Mouse (Mus musculus): ENCODE measurements around the gene Atp4b. TPM values are rescaled to one million over a fixed set of nuclear protein-coding genes. Genes with fewer than 3 reads are reported as not detected.

Atp4b gene
- total and polyA plus RNA-seq, 2 experiments from 2014 or later, result 0.14 TPM; not detected in 1

DNA sequence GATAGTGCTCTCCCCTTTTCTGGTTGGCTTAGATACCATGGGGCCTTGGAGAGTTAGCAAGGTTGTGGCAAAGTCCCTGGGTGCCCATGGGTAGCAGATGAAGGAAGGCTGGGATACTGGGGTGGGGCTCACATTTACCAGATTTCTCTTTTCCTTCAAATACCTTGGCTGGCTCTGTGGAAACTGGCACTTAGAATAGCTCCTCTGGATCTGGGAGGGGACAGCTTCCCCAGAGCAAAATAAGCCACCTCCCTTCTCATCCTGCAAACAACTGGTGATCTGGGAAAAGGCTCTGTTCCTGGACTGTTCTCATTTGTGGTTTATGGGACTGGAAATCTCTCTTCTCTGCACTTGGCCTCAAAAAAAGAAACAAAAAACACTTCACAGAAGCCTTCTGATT is 34.2 kb upstream of the Atp4b start:
- ATAC-seq (ENCODE audit: insufficient read depth, low read depth) (no peak), DNase-seq (ENCODE audit: low spot score) (no peak)
- no peak for TF ChIP-seq CTCF (IDR thresholded peaks at IDR 0.05; ENCODE audit: low read depth)
- TF ChIP-seq EP300 (IDR thresholded peaks at IDR 0.05; ENCODE audit: low read depth), result no peak
- no peak overlapping the region for H3K4me2 ChIP-seq (ENCODE audit: low read depth, low read length)
- H3K9ac ChIP-seq (replicated peaks; ENCODE audit: low read depth, low read length), result no peak overlapping the region
- H3K4me3 ChIP-seq (ENCODE audit: low read depth, low read length), result no peak overlapping the region
- peaks cover 10% of the 10 kb centered on the region for H3K27me3 ChIP-seq (ENCODE audit: control insufficient read depth, insufficient read depth, low read length)
- H3K4me1 ChIP-seq (ENCODE audit: control insufficient read depth, insufficient read depth), result no peaks in the 10 kb centered on the region
- H3K27ac ChIP-seq (ENCODE audit: low read depth), result no peak overlapping the region
- no peaks in the 10 kb centered on the region for H3K36me3 ChIP-seq (replicated peaks; ENCODE audit: control insufficient read depth, insufficient read depth, low read length)
- H3K9me3 ChIP-seq (replicated peaks; ENCODE audit: control insufficient read depth, low read length), result no peaks in the 10 kb centered on the region

DNA sequence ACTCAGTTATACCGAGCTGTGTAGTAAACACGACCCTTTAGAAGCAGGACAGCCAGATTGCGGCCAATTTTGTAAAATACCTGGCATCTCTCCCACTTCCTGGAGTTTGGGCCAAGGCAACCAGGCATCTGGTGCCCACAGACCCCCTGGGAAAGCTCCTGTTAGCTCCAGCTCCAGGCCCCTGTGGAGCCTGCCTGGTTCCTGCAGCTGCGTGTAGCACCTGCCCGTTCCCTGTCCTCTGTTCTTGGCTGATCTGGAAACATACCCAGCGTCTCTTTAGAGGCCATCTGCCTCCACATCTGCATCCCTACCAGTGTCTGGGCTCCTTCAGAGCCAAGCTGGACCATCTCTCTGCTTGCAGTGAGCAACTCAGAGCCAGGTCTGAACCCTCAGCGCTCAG is 33.8 kb upstream of the Atp4b start:
- ATAC-seq (ENCODE audit: insufficient read depth, low read depth) (no peak), DNase-seq (ENCODE audit: low spot score) (no peak)
- WGBS, result 57% methylated on average over 7 of the region's 7 CpGs
- no peak overlapping the region for H3K4me2 ChIP-seq (ENCODE audit: low read depth, low read length)
- no peak overlapping the region for H3K4me3 ChIP-seq (ENCODE audit: low read depth, low read length)
- H3K27me3 ChIP-seq (ENCODE audit: control insufficient read depth, insufficient read depth, low read length), result peaks cover 8% of the 10 kb centered on the region
- TF ChIP-seq EP300 (IDR thresholded peaks at IDR 0.05; ENCODE audit: low read depth), result no peak
- TF ChIP-seq CTCF (IDR thresholded peaks at IDR 0.05; ENCODE audit: low read depth), result no peak
- H3K9me3 ChIP-seq (replicated peaks; ENCODE audit: control insufficient read depth, low read length), result no peaks in the 10 kb centered on the region
- H3K9ac ChIP-seq (replicated peaks; ENCODE audit: low read depth, low read length), result no peak overlapping the region
- H3K4me1 ChIP-seq (ENCODE audit: control insufficient read depth, insufficient read depth), result no peaks in the 10 kb centered on the region
- H3K27ac ChIP-seq (ENCODE audit: low read depth), result no peak overlapping the region
- no peaks in the 10 kb centered on the region for H3K36me3 ChIP-seq (replicated peaks; ENCODE audit: control insufficient read depth, insufficient read depth, low read length)

DNA sequence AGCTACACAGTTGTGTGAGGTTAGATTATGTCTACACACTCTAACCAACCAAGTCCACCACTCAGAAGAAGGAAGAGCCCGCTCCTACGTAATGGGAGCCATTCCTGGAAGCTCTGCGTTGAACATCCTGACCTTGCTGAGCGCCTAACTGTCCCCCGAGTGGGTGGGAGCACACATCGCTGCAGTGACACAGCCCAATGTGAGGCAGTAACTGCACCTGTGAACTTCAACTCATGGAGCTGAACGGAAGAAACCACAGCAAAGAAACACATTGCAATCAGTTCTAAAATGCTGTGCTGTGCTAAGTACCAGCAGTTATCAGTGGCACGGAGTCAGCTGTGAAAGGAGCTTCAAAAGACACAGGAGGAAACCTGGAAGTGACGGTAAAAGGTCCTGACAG is 31.5 kb upstream of the Atp4b start:
- ATAC-seq (ENCODE audit: insufficient read depth, low read depth) (no peak), DNase-seq (ENCODE audit: low spot score) (no peak)
- no peak overlapping the region for H3K9ac ChIP-seq (replicated peaks; ENCODE audit: low read depth, low read length)
- no peaks in the 10 kb centered on the region for H3K27me3 ChIP-seq (ENCODE audit: control insufficient read depth, insufficient read depth, low read length)
- no peaks in the 10 kb centered on the region for H3K9me3 ChIP-seq (replicated peaks; ENCODE audit: control insufficient read depth, low read length)
- WGBS, result 64% methylated on average over 9 of the region's 9 CpGs
- no peaks in the 10 kb centered on the region for H3K36me3 ChIP-seq (replicated peaks; ENCODE audit: control insufficient read depth, insufficient read depth, low read length)
- H3K27ac ChIP-seq (ENCODE audit: low read depth), result peak overlapping the region; percentile 54; the same call in 1 of the 2 replicates
- H3K4me2 ChIP-seq (ENCODE audit: low read depth, low read length), result no peak overlapping the region
- H3K4me3 ChIP-seq (ENCODE audit: low read depth, low read length), result no peak overlapping the region
- no peak for TF ChIP-seq EP300 (IDR thresholded peaks at IDR 0.05; ENCODE audit: low read depth)
- TF ChIP-seq CTCF (IDR thresholded peaks at IDR 0.05; ENCODE audit: low read depth), result no peak
- H3K4me1 ChIP-seq (ENCODE audit: control insufficient read depth, insufficient read depth), result no peaks in the 10 kb centered on the region

DNA sequence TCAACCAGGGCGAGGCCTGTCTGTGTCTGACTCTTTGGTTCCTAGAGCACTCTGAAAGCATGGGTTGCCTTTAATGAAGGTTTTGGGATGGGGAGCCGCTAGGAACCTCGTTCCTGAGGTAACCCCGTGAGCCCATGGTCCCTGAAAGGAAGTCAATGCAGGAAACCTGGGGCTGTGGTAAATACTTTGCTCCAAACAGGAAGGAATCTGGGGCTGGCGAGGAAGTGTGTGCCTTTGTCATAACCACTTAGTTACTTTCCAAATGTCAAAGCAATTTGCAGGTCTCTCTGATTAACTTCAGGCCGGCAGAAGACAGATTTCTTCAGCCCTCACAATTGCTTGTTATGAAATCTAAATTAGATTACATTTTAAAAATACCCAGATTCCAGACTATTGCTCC is 30.7 kb upstream of the Atp4b start:
- H3K27ac ChIP-seq (ENCODE audit: low read depth), result peak overlapping the region; percentile 54; the same call in 1 of the 2 replicates
- H3K9ac ChIP-seq (replicated peaks; ENCODE audit: low read depth, low read length), result no peak overlapping the region
- WGBS, result 49% methylated on average over 6 of the region's 6 CpGs

DNA sequence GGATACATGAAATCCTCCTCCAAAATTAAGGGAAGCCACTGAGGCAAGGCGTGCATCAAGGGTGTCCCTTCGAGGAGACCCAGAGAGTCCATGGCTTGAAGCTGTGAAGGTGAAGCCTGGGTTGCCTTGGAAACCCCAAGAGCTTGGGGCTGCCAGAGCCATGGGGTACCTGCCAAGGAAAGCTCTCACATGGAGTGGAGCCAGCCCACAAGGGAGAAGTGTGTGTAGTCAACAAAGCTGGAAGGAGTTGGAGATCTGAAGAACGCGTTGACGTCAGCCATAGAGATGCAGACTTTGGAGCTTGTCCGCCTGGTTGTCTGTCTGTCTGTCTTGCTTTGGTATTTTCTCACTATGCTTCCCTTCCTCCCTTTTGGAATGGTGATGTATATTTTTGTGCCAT is 24.3 kb upstream of the Atp4b start:
- no peaks in the 10 kb centered on the region for H3K4me1 ChIP-seq (ENCODE audit: control insufficient read depth, insufficient read depth)
- no peak overlapping the region for H3K9ac ChIP-seq (replicated peaks; ENCODE audit: low read depth, low read length)
- TF ChIP-seq CTCF (IDR thresholded peaks at IDR 0.05; ENCODE audit: low read depth), result no peak
- no peak for TF ChIP-seq EP300 (IDR thresholded peaks at IDR 0.05; ENCODE audit: low read depth)
- no peaks in the 10 kb centered on the region for H3K36me3 ChIP-seq (replicated peaks; ENCODE audit: control insufficient read depth, insufficient read depth, low read length)
- 86% methylated on average over 6 of the region's 6 CpGs for WGBS
- no peak overlapping the region for H3K27ac ChIP-seq (ENCODE audit: low read depth)
- DNase-seq (ENCODE audit: low spot score) (no peak), ATAC-seq (ENCODE audit: insufficient read depth, low read depth) (no peak)
- no peak overlapping the region for H3K4me3 ChIP-seq (ENCODE audit: low read depth, low read length)
- no peaks in the 10 kb centered on the region for H3K27me3 ChIP-seq (ENCODE audit: control insufficient read depth, insufficient read depth, low read length)
- no peaks in the 10 kb centered on the region for H3K9me3 ChIP-seq (replicated peaks; ENCODE audit: control insufficient read depth, low read length)
- no peak overlapping the region for H3K4me2 ChIP-seq (ENCODE audit: low read depth, low read length)

More for the DNA sequence above, 30.7 kb upstream of the Atp4b start:
- H3K36me3 ChIP-seq (replicated peaks; ENCODE audit: control insufficient read depth, insufficient read depth, low read length), result no peaks in the 10 kb centered on the region
- H3K4me2 ChIP-seq (ENCODE audit: low read depth, low read length), result no peak overlapping the region
- DNase-seq (ENCODE audit: low spot score), result no peak
- no peak overlapping the region for H3K4me3 ChIP-seq (ENCODE audit: low read depth, low read length)
- H3K4me1 ChIP-seq (ENCODE audit: control insufficient read depth, insufficient read depth), result no peaks in the 10 kb centered on the region
- TF ChIP-seq EP300 (IDR thresholded peaks at IDR 0.05; ENCODE audit: low read depth) (no peak), CTCF (IDR thresholded peaks at IDR 0.05; ENCODE audit: low read depth) (no peak)
- no peaks in the 10 kb centered on the region for H3K27me3 ChIP-seq (ENCODE audit: control insufficient read depth, insufficient read depth, low read length)
- ATAC-seq (ENCODE audit: insufficient read depth, low read depth), result no peak
- H3K9me3 ChIP-seq (replicated peaks; ENCODE audit: control insufficient read depth, low read length), result no peaks in the 10 kb centered on the region

DNA sequence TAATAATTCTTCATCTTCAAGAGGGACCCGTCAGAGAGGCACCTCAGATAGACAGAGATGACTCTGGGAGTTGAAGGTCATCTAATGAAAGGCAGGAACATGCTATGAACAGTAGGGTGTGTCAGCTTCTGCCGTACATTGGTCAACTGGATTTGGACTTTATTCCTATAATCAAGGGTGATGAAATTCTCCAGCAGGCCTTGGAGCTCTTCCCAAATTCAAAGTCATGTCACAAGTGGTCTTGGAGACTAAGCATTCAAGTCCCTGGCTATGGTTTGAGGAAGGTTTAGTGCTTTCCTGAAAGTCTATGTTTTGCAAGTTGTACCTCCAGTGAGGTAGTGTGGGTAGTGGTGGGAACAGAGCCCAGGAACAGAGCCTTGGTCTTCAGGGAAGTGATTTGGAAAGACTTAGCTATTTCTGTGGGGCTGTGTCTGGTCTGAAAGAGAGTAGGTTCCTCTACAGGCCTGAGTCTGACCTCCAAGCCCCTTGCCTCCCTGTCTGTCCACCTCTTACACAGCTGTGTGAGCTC is 22.6 kb upstream of the Atp4b start:
- Histone ChIP-seq H3K9me3 (replicated peaks; ENCODE audit: control insufficient read depth, low read length) (no peaks in the 10 kb centered on the region), H3K9ac (replicated peaks; ENCODE audit: low read depth, low read length) (no peak overlapping the region), H3K4me3 (ENCODE audit: low read depth, low read length) (no peak overlapping the region), H3K4me1 (ENCODE audit: control insufficient read depth, insufficient read depth) (no peaks in the 10 kb centered on the region), H3K4me2 (ENCODE audit: low read depth, low read length) (no peak overlapping the region), H3K36me3 (replicated peaks; ENCODE audit: control insufficient read depth, insufficient read depth, low read length) (no peaks in the 10 kb centered on the region), H3K27me3 (ENCODE audit: control insufficient read depth, insufficient read depth, low read length) (no peaks in the 10 kb centered on the region), H3K27ac (ENCODE audit: low read depth) (no peak overlapping the region)
- WGBS, result 59% methylated on average over 2 of the region's 2 CpGs
- no peak for TF ChIP-seq CTCF (IDR thresholded peaks at IDR 0.05; ENCODE audit: low read depth)
- no peak for TF ChIP-seq EP300 (IDR thresholded peaks at IDR 0.05; ENCODE audit: low read depth)
- DNase-seq (ENCODE audit: low spot score) (no peak), ATAC-seq (ENCODE audit: insufficient read depth, low read depth) (no peak)

All from heart, postnatal 0 days (tissue).